Mouse (Mus musculus) hindbrain, embryonic 16.5 days (tissue): ENCODE measurements at regions not wholly inside any gene's neighbourhood (a gene's known extent, or its start where the extent isn't known, plus 50 kb on each side); places are given as distances from the start of the nearest gene placed in this dataset.

Source experiments
- ATAC-seq: fragments of 200-750 bp; cut with Nextera tagmentation; 2 replicates; pipeline ENCODE4 v1.8.0; 2017; ENCODE audit warnings: moderate TSS enrichment, moderate library complexity
- H3K27ac ChIP-seq: fragments of 300-500 bp; sonication (generic); 2 replicates; pipeline ENCODE4 v1.5.1; 2014; ENCODE audit warnings: low read depth, mild to moderate bottlenecking, control low read depth, low read length, moderate library complexity
- H3K27me3 ChIP-seq: fragments of 300-500 bp; sonication (generic); replicated peaks from 2 replicates; pipeline ENCODE4 v1.6.1; 2014; ENCODE audit warnings: low read length; ENCODE audit not compliant: control insufficient read depth, insufficient read depth
- H3K36me3 ChIP-seq: fragments of 300-500 bp; sonication (generic); 2 replicates; pipeline ENCODE4 v1.6.1; 2014; ENCODE audit warnings: mild to moderate bottlenecking, low read length, moderate library complexity, mixed read lengths; ENCODE audit not compliant: control insufficient read depth, insufficient read depth
- H3K4me1 ChIP-seq: fragments of 300-500 bp; sonication (generic); 2 replicates; pipeline ENCODE4 v1.6.1; 2014; ENCODE audit warnings: low read depth, low read length; ENCODE audit not compliant: control insufficient read depth, insufficient read depth
- H3K4me2 ChIP-seq: fragments of 300-500 bp; sonication (generic); 2 replicates; pipeline ENCODE4 v1.6.1; 2014; ENCODE audit warnings: mild to moderate bottlenecking, low read length, control low read depth, moderate library complexity
- H3K4me3 ChIP-seq: fragments of 300-500 bp; sonication (generic); 2 replicates; pipeline ENCODE4 v1.5.1; 2014; ENCODE audit warnings: mild to moderate bottlenecking, low read length, control low read depth, moderate library complexity
- H3K9ac ChIP-seq: fragments of 300-500 bp; sonication (generic); 2 replicates; pipeline ENCODE4 v1.6.1; 2014; ENCODE audit warnings: low read depth, mild to moderate bottlenecking, control low read depth, low read length, moderate library complexity
- H3K9me3 ChIP-seq: fragments of 300-500 bp; sonication (generic); 2 replicates; pipeline ENCODE4 v1.6.1; 2014; ENCODE audit warnings: mild to moderate bottlenecking, low read length, moderate library complexity; ENCODE audit not compliant: control insufficient read depth
- WGBS: fragments of 180-500 bp; shearing (Covaris S2); extraction: QIAGEN DNeasy Blood & Tissue Kit; methylation state at CpG from one replicate; pipeline ENCODE4 v1.1.7; 2014; 5-methylcytosine and 5-hydroxymethylcytosine counted together

DNA sequence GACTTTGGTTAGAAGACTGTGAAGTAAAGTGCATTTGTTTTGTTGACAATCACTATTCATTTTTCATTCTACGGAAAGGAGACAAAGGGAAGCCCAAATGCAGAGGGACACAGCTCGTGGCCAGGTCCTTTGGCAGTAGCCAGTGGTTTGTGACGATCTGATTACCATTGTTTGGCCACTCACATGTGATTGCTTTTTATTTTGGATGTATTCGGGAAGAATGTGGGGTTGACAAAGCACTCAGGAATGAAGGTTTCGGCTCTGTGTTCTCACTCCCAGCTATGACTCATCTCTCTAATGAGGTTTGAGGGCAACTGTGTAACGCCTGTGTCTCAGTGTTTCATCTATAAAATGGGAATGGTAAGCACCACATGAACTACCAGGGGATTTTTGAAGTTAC lies 234.5 kb upstream of the Gm15217 start:
- Histone ChIP-seq H3K4me1 (no peaks in the 10 kb centered on the region), H3K27ac (no peak overlapping the region), H3K9me3 (no peaks in the 10 kb centered on the region), H3K36me3 (no peaks in the 10 kb centered on the region), H3K9ac (no peak overlapping the region), H3K4me2 (no peak overlapping the region), H3K27me3 (no peaks in the 10 kb centered on the region), H3K4me3 (no peak overlapping the region)
- WGBS: 28% methylated on average over 6 of the region's 6 CpGs
- ATAC-seq: no peak

GRCm38 (mm10) chr14:46145584-46145983 lies 233.6 kb upstream of the Gm15217 start:
- peak overlapping the region; percentile 14; the same call in 1 of the 2 replicates for H3K4me2 ChIP-seq
- no peaks in the 10 kb centered on the region for H3K9me3 ChIP-seq
- ATAC-seq: peak; percentile 50; the same call in 1 of the 2 replicates
- H3K4me3 ChIP-seq: no peak overlapping the region
- 27% methylated on average over 7 of the region's 7 CpGs for WGBS
- no peak overlapping the region for H3K27ac ChIP-seq
- H3K36me3 ChIP-seq: no peaks in the 10 kb centered on the region
- H3K27me3 ChIP-seq: no peaks in the 10 kb centered on the region
- H3K4me1 ChIP-seq: no peaks in the 10 kb centered on the region
- H3K9ac ChIP-seq: no peak overlapping the region

GRCm38 (mm10) chr14:46149073-46149661 lies 230.0 kb upstream of the Gm15217 start:
- Histone ChIP-seq H3K4me1 (no peaks in the 10 kb centered on the region), H3K9ac (no peak overlapping the region), H3K36me3 (no peaks in the 10 kb centered on the region), H3K27ac (no peak overlapping the region), H3K27me3 (no peaks in the 10 kb centered on the region), H3K9me3 (no peaks in the 10 kb centered on the region), H3K4me2 (no peak overlapping the region), H3K4me3 (no peak overlapping the region)
- ATAC-seq: no peak
- 74% methylated on average over 6 of the region's 6 CpGs for WGBS

DNA sequence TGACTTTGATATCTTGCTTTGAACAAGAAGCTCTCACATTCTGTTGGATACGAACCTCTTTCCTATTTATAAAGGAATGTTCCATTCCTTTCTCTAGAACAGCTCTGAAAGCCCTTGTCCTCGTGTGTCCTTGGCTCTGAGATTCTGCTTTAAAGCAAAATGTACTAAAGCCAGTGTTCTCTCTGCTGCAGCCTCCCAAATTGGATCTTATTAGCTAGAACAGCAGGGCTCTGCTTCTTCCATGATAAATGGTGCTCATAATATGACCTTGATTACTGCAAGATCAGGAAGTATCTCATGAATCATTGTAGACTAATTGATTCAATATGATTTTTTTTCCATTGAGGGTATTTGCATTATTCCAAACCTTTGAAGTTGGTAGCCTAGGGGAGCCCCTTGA lies 220.5 kb upstream of the Gm15217 start:
- Histone ChIP-seq H3K27me3 (no peaks in the 10 kb centered on the region), H3K4me2 (no peak overlapping the region), H3K9me3 (no peaks in the 10 kb centered on the region), H3K4me1 (no peaks in the 10 kb centered on the region), H3K9ac (no peak overlapping the region), H3K27ac (no peak overlapping the region), H3K36me3 (no peaks in the 10 kb centered on the region), H3K4me3 (no peak overlapping the region)
- WGBS: 70% methylated on average over 2 of the region's 2 CpGs
- no peak for ATAC-seq

- no peaks in the 10 kb centered on the region for H3K4me1 ChIP-seq
- no peak for ATAC-seq
- no peak overlapping the region for H3K4me3 ChIP-seq
- H3K9ac ChIP-seq: no peak overlapping the region
- no peak overlapping the region for H3K4me2 ChIP-seq
- WGBS: 48% methylated on average over 9 of the region's 9 CpGs
- no peaks in the 10 kb centered on the region for H3K9me3 ChIP-seq
- no peak overlapping the region for H3K27ac ChIP-seq
- no peaks in the 10 kb centered on the region for H3K27me3 ChIP-seq
- no peaks in the 10 kb centered on the region for H3K36me3 ChIP-seq
Observed at GRCm38 (mm10) chr14:46172181-46172874, 206.9 kb upstream of the Gm15217 start.

GRCm38 (mm10) chr14:46172875-46173324 lies 206.3 kb upstream of the Gm15217 start:
- no peak for ATAC-seq
- Histone ChIP-seq H3K36me3 (no peaks in the 10 kb centered on the region), H3K4me2 (no peak overlapping the region), H3K4me1 (no peaks in the 10 kb centered on the region), H3K27me3 (no peaks in the 10 kb centered on the region), H3K9me3 (no peaks in the 10 kb centered on the region), H3K9ac (no peak overlapping the region), H3K27ac (no peak overlapping the region), H3K4me3 (no peak overlapping the region)
- WGBS: 12% methylated on average over 6 of the region's 6 CpGs

GRCm38 (mm10) chr14:46174386-46174785 lies 204.8 kb upstream of the Gm15217 start:
- no peaks in the 10 kb centered on the region for H3K36me3 ChIP-seq
- no peaks in the 10 kb centered on the region for H3K27me3 ChIP-seq
- H3K27ac ChIP-seq: no peak overlapping the region
- H3K9me3 ChIP-seq: no peaks in the 10 kb centered on the region
- no peaks in the 10 kb centered on the region for H3K4me1 ChIP-seq
- WGBS: 63% methylated on average over 5 of the region's 5 CpGs
- H3K9ac ChIP-seq: no peak overlapping the region
- no peak overlapping the region for H3K4me2 ChIP-seq
- no peak overlapping the region for H3K4me3 ChIP-seq
- no peak for ATAC-seq

DNA sequence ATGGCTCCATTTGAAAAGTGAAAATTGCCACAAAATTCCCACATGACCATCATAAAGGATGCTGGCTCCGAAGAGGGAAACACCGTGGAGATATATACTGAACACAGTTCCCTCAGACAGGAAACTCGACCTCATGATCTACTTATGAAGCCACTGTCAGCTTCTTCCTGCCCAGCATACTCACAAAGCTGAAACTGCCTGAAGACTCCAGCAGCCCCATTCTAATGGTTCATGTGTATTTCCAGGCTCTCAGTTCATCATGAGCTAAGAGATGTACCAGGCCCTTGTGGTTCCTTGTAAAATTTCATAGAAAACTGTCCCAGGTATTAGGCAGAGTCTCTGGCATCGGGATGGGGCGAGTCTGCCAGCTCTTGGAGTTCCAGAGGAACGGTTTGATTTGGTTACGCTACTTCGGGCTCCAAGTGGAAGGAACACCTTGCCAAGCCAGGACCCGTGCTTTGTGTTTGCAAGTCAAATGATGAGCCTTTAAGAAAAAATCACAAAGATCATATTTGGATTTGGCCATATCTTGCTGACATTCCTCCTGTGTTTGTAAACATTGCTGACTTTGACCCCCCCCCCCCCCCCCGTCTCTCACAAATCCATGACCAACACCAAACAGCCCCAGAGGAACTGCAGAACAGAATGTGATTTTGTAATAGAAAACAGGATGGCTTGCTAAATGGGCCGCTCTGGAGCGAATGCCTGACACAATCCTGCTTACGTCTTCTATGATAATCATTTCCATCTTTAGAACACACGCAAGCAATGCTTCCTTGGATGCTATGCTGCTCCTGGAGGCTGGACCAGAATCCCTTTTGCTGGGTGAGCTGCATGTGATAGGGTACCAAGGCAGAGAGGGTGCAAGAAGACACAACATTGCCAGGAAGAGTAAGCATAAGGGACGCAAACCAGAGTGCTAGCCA lies 203.7 kb upstream of the Gm15217 start:
- Histone ChIP-seq H3K4me3 (no peak overlapping the region), H3K4me1 (no peaks in the 10 kb centered on the region), H3K27ac (no peak overlapping the region), H3K9me3 (no peaks in the 10 kb centered on the region), H3K36me3 (no peaks in the 10 kb centered on the region), H3K27me3 (no peaks in the 10 kb centered on the region), H3K9ac (no peak overlapping the region), H3K4me2 (no peak overlapping the region)
- 89% methylated on average over 15 of the region's 15 CpGs for WGBS
- no peak for ATAC-seq

DNA sequence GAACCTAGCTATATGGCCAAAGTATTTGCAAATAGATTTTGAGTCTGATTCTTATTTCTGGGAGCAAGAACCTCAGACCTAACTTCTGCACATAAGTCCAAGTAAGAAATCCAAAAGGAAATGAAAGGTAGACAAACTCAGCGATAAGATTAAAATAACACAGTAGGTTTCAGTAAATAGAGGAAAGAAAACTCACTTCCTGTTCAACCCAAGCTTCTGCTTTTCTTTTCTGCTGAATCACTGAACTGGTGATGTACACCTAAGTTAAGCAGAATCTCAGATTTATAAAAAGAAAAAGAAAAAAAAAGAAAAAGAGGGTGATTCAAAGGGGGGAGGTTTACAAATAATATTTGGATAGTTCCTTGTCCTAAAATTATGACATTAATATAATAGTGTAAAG lies 200.2 kb upstream of the Gm15217 start:
- no peak for ATAC-seq
- Histone ChIP-seq H3K4me2 (no peak overlapping the region), H3K4me3 (no peak overlapping the region), H3K27me3 (no peaks in the 10 kb centered on the region), H3K4me1 (no peaks in the 10 kb centered on the region), H3K9me3 (no peaks in the 10 kb centered on the region), H3K9ac (no peak overlapping the region), H3K27ac (no peak overlapping the region), H3K36me3 (no peaks in the 10 kb centered on the region)
- WGBS: 94% methylated on average over 1 of the region's 1 CpGs
